Mouse (Mus musculus) heart, embryonic 12.5 days (tissue): ENCODE data around the gene Nlrp4c. TPM values are rescaled to one million over a fixed set of nuclear protein-coding genes. Genes with fewer than 3 reads are reported as not detected.
"Not testable (repeated sequence)": the region's sequence is repeated elsewhere in the genome, so short reads cannot be mapped to it uniquely, and the experiment has no call there.

Source experiments
- ATAC-seq: fragments of 200-750 bp; cut with Nextera tagmentation; 2 replicates; pipeline ENCODE4 v1.8.0; 2017; ENCODE audit warnings: moderate TSS enrichment, moderate library complexity; ENCODE audit not compliant: insufficient number of reproducible peaks, low FRiP score
- H3K27ac ChIP-seq: fragments of 300-500 bp; sonication (generic); 2 replicates; pipeline ENCODE4 v1.5.1; 2016; ENCODE audit warnings: mild to moderate bottlenecking, moderate library complexity; ENCODE audit not compliant: poor library complexity, severe bottlenecking
- H3K27me3 ChIP-seq: fragments of 300-500 bp; sonication (generic); replicated peaks from 2 replicates; pipeline ENCODE4 v1.6.1; 2016; ENCODE audit warnings: mild to moderate bottlenecking, moderate library complexity
- H3K36me3 ChIP-seq: fragments of 300-500 bp; sonication (generic); 2 replicates; pipeline ENCODE4 v1.6.1; 2016; ENCODE audit warnings: mild to moderate bottlenecking, moderate library complexity
- H3K4me1 ChIP-seq: fragments of 300-500 bp; sonication (generic); replicated peaks from 2 replicates; pipeline ENCODE4 v1.6.1; 2016; ENCODE audit warnings: mild to moderate bottlenecking
- H3K4me2 ChIP-seq: fragments of 300-500 bp; sonication (generic); 2 replicates; pipeline ENCODE4 v1.6.1; 2016; ENCODE audit warnings: mild to moderate bottlenecking, moderate library complexity
- H3K4me3 ChIP-seq: fragments of 300-500 bp; sonication (generic); 2 replicates; pipeline ENCODE4 v1.5.1; 2016; ENCODE audit warnings: mild to moderate bottlenecking
- H3K9ac ChIP-seq: fragments of 300-500 bp; sonication (generic); 2 replicates; pipeline ENCODE4 v1.6.1; 2016; ENCODE audit warnings: mild to moderate bottlenecking, moderate library complexity
- H3K9me3 ChIP-seq: fragments of 300-500 bp; sonication (generic); replicated peaks from 2 replicates; pipeline ENCODE4 v1.6.1; 2016; ENCODE audit warnings: mild to moderate bottlenecking, moderate library complexity
- WGBS: fragments of 180-500 bp; shearing (Covaris S2); methylation state at CpG from one replicate; pipeline ENCODE4 v1.1.7; 2016; 5-methylcytosine and 5-hydroxymethylcytosine counted together
- polyA plus RNA-seq: library from polyadenylated mRNA; unstranded; fragments of >200 nt; fragmentation: Nextera tagmentation; extraction: Ambion mirVana; gene quantifications from 2 replicates; pipeline ENCODE4 v1.2.1, GENCODE M21; 2016

Nlrp4c gene
- not detected in 2 replicates for polyA plus RNA-seq

GRCm38 (mm10) chr7:6044861-6045260 is at the start of gene Nlrp4c:
Gene Nlrp4c, plus strand, starts transcription at chr7:6045161.
- H3K4me1 ChIP-seq = no peaks in the 10 kb centered on the region
- no peak within 1 kb of the TSS for H3K4me3 ChIP-seq
- no peaks in the 10 kb centered on the region for H3K27me3 ChIP-seq
- 83% methylated on average over 11 of the region's 11 CpGs for WGBS
- peaks cover 18% of the 10 kb centered on the region for H3K9me3 ChIP-seq
- no peak within 1 kb of the TSS for H3K9ac ChIP-seq
- no peaks in the 10 kb centered on the region for H3K36me3 ChIP-seq
- ATAC-seq = no peak
- no peak within 1 kb of the TSS for H3K4me2 ChIP-seq
- no peak within 1 kb of the TSS for H3K27ac ChIP-seq

GRCm38 (mm10) chr7:6010910-6011309 is 34.1 kb upstream of the Nlrp4c start, which contains the start of gene Vmn1r65:
Gene Vmn1r65, minus strand, starts transcription at chr7:6011010.
- no peak for ATAC-seq
- H3K9me3 ChIP-seq = peaks cover 34% of the 10 kb centered on the region
- no peak within 1 kb of the TSS for H3K4me3 ChIP-seq
- no peak within 1 kb of the TSS for H3K4me2 ChIP-seq
- no peaks in the 10 kb centered on the region for H3K4me1 ChIP-seq
- H3K36me3 ChIP-seq = no peaks in the 10 kb centered on the region
- 88% methylated on average over 1 of the region's 1 CpGs for WGBS
- no peak within 1 kb of the TSS for H3K9ac ChIP-seq
- no peak within 1 kb of the TSS for H3K27ac ChIP-seq
- no peaks in the 10 kb centered on the region for H3K27me3 ChIP-seq

- H3K9me3 ChIP-seq = 0 out of 2 replicates have a peak, but pooled peaks cover 2% of the 10 kb centered on the region
- no peak for ATAC-seq
- H3K27ac ChIP-seq = no peak overlapping the region
- H3K27me3 ChIP-seq = no peaks in the 10 kb centered on the region
- WGBS = 72% methylated on average over 3 of the region's 3 CpGs
- no peaks in the 10 kb centered on the region for H3K4me1 ChIP-seq
- H3K4me3 ChIP-seq = no peak overlapping the region
- no peaks in the 10 kb centered on the region for H3K36me3 ChIP-seq
- H3K4me2 ChIP-seq = no peak overlapping the region
- H3K9ac ChIP-seq = no peak overlapping the region
Measured at GRCm38 (mm10) chr7:6119501-6119900, 74.5 kb downstream of the Nlrp4c start.

GRCm38 (mm10) chr7:6120104-6120503 is 75.1 kb downstream of the Nlrp4c start:
- H3K4me2 ChIP-seq, H3K4me3 ChIP-seq, ATAC-seq, H3K36me3 ChIP-seq, H3K9ac ChIP-seq, H3K27ac ChIP-seq, H3K9me3 ChIP-seq, H3K4me1 ChIP-seq, H3K27me3 ChIP-seq: not testable (repeated sequence)
- 79% methylated on average over 2 of the region's 2 CpGs for WGBS

- not testable (repeated sequence) for H3K9ac ChIP-seq, ATAC-seq, H3K9me3 ChIP-seq, H3K4me2 ChIP-seq, H3K36me3 ChIP-seq, H3K4me3 ChIP-seq, H3K27ac ChIP-seq, H3K4me1 ChIP-seq, H3K27me3 ChIP-seq
- WGBS = 67% methylated on average over 1 of the region's 1 CpGs
Measured at GRCm38 (mm10) chr7:6121128-6121527, 76.2 kb downstream of the Nlrp4c start.

GRCm38 (mm10) chr7:6126690-6127448 is 81.9 kb downstream of the Nlrp4c start:
- H3K27me3 ChIP-seq = no peaks in the 10 kb centered on the region
- H3K4me1 ChIP-seq = peaks cover 4% of the 10 kb centered on the region
- H3K4me2 ChIP-seq = peak overlapping the region; percentile 34; the same call in 1 of the 2 replicates
- WGBS = 29% methylated on average over 7 of the region's 7 CpGs
- no peak overlapping the region for H3K27ac ChIP-seq
- H3K9me3 ChIP-seq = peaks cover 3% of the 10 kb centered on the region
- H3K36me3 ChIP-seq = peaks cover 22% of the 10 kb centered on the region
- no peak overlapping the region for H3K4me3 ChIP-seq
- peak; percentile 54 for ATAC-seq
- no peak overlapping the region for H3K9ac ChIP-seq

GRCm38 (mm10) chr7:6130346-6130745 is 85.4 kb downstream of the Nlrp4c start:
- H3K27me3 ChIP-seq = no peaks in the 10 kb centered on the region
- 41% methylated on average over 4 of the region's 4 CpGs for WGBS
- no peak overlapping the region for H3K27ac ChIP-seq
- ATAC-seq = no peak
- H3K4me1 ChIP-seq = peaks cover 4% of the 10 kb centered on the region
- peaks cover 26% of the 10 kb centered on the region for H3K9me3 ChIP-seq
- H3K4me2 ChIP-seq = no peak overlapping the region
- no peak overlapping the region for H3K9ac ChIP-seq
- H3K36me3 ChIP-seq = peaks cover 54% of the 10 kb centered on the region
- no peak overlapping the region for H3K4me3 ChIP-seq

GRCm38 (mm10) chr7:6132646-6133045 is 87.7 kb downstream of the Nlrp4c start:
- Histone ChIP-seq H3K9me3 (peaks cover 26% of the 10 kb centered on the region), H3K4me2 (no peak overlapping the region), H3K27me3 (no peaks in the 10 kb centered on the region), H3K4me3 (no peak overlapping the region), H3K9ac (no peak overlapping the region), H3K4me1 (no peaks in the 10 kb centered on the region), H3K36me3 (peaks cover 71% of the 10 kb centered on the region), H3K27ac (no peak overlapping the region)
- ATAC-seq = no peak
- 77% methylated on average over 30 of the region's 30 CpGs for WGBS

- Histone ChIP-seq H3K4me1 (peaks cover 21% of the 10 kb centered on the region), H3K36me3 (peaks cover 71% of the 10 kb centered on the region), H3K4me2 (no peak overlapping the region), H3K9me3 (peaks cover 26% of the 10 kb centered on the region), H3K27ac (no peak overlapping the region), H3K9ac (no peak overlapping the region), H3K27me3 (no peaks in the 10 kb centered on the region), H3K4me3 (no peak overlapping the region)
- no peak for ATAC-seq
Measured at GRCm38 (mm10) chr7:6136497-6136896, 91.5 kb downstream of the Nlrp4c start.

- ATAC-seq = no peak
- no peaks in the 10 kb centered on the region for H3K9me3 ChIP-seq
- no peak overlapping the region for H3K9ac ChIP-seq
- H3K4me1 ChIP-seq = peaks cover 37% of the 10 kb centered on the region
- WGBS = 63% methylated on average over 3 of the region's 3 CpGs
- H3K27me3 ChIP-seq = no peaks in the 10 kb centered on the region
- H3K4me3 ChIP-seq = no peak overlapping the region
- peaks cover 51% of the 10 kb centered on the region for H3K36me3 ChIP-seq
- H3K27ac ChIP-seq = no peak overlapping the region
- H3K4me2 ChIP-seq = no peak overlapping the region
Measured at GRCm38 (mm10) chr7:6139295-6139694, 94.3 kb downstream of the Nlrp4c start.

- no peaks in the 10 kb centered on the region for H3K27me3 ChIP-seq
- no peak overlapping the region for H3K9ac ChIP-seq
- no peak overlapping the region for H3K4me3 ChIP-seq
- peaks cover 83% of the 10 kb centered on the region for H3K4me1 ChIP-seq
- H3K4me2 ChIP-seq = peak overlapping the region; percentile 23; the same call in 1 of the 2 replicates
- no peak for ATAC-seq
- peaks cover 19% of the 10 kb centered on the region for H3K36me3 ChIP-seq
- peak overlapping the region; percentile 60 for H3K27ac ChIP-seq
- WGBS = 56% methylated on average over 2 of the region's 2 CpGs
- no peaks in the 10 kb centered on the region for H3K9me3 ChIP-seq
Measured at GRCm38 (mm10) chr7:6143991-6144531, 99.1 kb downstream of the Nlrp4c start.
